Mouse (Mus musculus) mesoderm, embryonic 11.5 days (tissue): ENCODE measurements around the gene Ttc28.
A peak's percentile ranks its signal among the peaks of the same experiment; 100 is the strongest.

Experiments used
- DNase-seq: peaks from one replicate; pipeline ENCODE4 v3.0.0-alpha.2; 2012; ENCODE audit warnings: low read depth, low spot score

Gene Ttc28

DNA sequence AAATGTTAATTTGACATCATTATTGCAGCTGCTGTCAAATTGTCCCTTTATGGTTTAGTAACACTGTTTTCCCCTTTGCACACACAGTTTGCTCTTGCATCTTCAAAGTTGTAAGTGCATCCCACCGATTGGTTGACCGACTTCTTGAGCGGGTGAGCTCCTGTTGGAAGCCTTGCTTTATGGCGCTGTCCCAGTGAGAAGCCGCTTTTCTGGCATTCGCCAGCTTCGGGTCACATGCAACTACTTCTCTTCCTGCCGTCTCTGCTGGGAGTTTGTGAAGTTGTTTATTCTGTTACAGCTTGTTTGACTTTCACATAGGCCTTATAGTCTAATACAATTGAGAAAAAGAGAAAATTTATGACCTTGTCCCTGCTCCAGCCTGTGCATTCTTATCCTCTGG lies 250.5 kb downstream of the Ttc28 start:
- DNase-seq = no peak

DNA sequence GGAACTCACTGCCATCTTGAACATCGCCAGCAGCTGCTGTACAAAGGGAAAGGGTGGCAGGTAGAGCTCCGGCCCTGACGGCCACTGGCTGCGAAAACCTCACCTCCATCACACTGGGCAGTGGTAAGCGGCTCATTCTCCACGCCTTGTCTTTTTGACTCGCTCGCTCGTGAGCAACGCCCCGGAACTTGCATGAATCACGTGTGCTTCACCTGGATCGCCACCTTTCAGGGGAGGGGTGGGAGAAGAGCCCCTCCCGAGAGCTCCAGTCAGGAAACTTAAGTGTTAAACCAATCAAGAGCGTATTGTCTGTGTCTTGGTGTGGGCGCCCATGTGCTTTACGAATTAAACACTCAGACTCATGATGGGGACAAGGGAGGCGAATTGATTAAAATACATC lies 252.0 kb downstream of the Ttc28 start:
- no peak for DNase-seq

DNA sequence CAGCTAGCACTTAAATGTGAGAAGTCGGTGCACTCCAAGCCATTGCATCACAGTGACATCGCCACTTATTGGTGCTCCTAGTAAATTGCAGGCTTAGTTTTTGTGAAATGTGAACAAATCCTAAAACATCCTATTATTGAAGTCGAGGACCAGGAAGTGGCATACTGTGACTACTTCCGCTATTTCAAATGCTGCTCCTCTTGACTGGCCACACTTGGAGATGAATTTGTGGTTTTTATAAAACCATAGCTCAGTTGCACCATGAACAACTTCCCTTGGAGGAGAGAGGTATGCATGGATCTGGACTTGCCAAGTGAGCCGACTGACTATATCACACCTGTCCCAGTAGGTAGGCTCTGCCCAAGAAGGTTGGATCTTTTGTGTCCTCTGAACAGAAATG lies 253.5 kb downstream of the Ttc28 start:
- no peak for DNase-seq

DNA sequence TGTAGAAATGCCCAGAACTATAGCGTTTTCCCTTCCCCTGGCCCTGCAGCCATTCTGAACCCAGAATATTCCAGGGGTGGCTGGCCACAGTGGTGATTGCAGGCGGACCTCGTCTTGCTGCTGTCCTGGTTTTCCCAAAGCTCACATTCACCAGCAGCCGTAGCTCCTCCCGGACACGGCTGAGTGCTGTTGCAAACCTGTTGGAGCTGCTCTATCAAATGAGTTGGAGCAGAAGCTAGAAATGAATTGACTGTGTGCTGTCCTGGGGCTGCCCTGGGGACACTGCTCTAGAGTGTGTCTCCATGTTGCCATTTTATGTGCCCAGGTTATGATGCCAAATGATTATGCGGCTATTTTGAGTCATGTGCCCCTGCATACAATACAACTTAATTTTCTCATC lies 254.2 kb downstream of the Ttc28 start:
- DNase-seq = no peak

DNA sequence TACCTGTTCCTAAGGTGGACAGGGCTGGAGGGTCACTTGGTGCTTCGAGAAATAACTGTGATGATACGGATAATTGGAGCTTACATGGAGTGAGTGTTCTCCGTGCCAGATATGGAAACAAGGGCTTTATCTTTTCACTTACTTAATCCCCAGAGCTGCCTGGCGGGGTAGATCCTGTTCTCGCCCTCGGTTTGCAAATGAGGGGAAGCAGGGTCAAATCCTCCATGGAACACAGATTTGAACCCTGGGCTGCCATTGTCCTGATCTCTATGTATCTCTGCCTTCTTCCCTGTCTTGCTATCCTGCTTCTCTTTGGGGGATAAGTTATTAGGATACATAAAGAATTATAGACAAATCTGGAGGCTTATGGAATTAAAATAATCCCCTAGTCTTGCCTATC lies 257.7 kb downstream of the Ttc28 start:
- DNase-seq = no peak

DNA sequence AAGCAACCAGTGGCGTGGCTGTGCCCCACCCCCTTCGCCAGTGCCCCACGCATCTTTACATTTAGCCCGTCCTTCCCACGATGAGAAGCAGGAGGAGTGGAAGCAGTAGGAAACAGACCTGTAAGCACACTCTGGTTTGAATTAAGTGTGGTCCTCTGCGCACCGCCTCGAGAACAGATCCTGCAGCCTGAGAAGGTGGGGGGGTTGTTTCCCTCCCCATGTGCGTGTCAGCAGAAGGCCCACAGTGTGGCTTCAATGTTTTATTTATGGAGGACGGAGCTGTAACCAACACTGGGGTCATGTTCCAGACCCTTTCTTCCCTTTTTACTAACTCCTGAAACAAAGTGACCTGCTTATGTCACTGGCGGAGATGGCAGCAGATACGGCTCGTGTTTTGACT lies 258.1 kb downstream of the Ttc28 start:
- DNase-seq = peak; percentile 69

DNA sequence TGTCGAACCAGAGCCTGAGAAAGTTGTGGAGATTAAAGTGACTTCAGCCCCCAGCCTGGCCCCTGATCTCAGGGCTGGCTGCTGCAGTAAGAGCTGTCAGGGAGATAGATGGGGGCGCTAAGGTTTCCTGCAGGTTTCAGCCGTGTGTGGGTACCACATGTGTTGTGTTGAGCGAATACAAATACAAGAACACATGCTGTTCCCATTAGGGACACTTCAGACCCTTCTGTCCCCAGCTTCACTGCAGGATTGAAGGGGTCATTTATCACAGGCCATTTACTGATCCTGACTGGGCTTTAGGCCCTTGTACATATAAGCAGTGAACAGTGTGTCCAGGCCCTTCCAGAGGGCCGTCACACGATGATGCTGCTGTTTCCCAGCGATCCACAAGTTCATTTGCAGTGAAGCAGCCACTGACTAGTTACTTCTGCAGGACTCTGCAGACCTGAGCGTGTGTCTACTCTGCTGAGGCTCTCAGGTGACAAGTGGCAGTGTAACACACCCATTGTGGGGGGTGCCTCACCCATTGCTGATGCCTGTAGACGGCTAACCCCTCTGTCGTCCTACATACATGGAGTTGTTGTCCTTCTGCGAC lies 258.7 kb downstream of the Ttc28 start:
- peak; percentile 86 for DNase-seq

DNA sequence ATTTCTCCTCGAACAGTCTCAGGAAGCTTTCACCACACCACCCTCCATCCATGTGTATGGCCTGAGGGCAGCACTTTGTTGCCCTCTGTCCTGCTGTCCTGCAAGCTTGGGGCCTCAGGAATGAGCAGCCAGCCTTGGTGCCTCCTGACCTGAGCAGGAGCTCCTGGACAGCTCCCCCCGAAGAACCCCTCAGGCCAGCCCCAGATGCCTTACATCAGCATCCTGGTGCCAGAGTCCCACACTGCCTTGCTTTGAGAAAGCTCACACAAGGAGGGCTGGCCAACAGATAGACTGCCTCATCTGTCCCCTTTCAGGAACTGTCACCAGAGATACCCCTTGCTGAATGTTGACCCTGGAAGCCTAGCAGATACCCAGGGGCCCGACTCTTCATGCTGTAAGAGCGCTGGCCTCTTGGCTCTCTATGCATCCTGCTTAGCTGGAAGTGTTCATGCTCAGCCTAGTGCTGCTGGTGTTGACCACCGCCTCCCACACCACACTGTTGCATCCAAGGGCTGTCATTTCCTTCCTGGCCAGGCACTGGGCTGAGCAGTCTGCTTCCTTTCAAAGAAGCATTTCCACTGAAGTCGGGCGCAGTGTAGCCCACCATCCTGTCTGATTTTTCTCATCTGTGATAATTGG lies 259.4 kb downstream of the Ttc28 start:
- no peak for DNase-seq

DNA sequence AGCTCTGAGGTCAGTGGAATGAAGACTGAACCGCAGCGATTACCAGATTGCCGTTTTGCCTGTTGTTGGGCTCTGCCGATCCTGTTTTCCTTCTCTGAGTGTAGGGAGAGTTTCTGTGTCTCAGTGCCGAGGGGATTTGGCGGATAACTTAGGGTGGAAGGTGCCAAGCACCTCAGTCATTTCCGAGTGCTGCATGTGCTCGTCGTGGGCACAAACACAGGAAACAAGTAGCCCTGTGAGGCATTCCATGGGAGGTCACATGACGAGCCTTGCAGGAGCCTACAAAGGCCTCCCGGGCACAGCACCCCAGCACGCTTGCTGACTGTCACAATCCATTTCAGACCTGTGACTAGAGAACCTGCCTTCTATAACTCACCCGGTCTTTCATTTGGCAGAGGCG lies 260.0 kb downstream of the Ttc28 start:
- DNase-seq = no peak

DNA sequence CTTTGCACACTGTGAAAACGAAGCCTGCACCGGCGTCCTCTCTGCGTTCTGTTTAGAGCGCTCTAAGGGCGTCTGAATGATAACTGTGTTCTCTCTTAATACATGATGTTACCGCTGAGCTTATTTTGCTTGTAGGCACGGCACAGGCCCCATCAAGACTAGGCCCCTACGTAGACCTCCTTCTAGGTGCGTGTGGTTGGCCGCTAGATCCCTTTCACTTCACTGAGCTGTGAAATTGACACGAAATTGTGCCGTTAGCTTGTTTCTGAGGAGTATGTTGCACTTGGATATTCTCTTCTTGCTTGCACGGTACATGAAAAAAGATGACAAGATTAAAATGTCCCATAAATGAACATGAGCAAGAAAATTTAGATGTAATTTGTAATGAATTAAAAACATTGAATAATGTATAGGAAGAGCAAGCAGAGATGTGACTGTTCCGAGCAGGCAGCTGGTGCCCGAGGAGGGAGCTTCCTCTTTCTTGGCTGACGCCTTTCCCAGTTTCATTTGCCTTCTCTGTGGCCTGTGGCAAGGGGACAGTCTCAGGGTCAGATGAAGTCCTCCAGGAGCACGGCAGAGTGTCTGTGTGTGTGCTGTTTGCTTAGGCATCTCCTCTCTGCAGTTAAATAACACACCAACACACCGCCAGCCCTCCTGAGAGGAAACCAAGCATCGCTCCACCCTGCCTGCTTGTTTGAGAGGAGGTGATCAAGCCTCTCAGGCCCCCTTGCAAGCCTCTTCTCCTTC lies 261.7 kb downstream of the Ttc28 start:
- no peak for DNase-seq

DNA sequence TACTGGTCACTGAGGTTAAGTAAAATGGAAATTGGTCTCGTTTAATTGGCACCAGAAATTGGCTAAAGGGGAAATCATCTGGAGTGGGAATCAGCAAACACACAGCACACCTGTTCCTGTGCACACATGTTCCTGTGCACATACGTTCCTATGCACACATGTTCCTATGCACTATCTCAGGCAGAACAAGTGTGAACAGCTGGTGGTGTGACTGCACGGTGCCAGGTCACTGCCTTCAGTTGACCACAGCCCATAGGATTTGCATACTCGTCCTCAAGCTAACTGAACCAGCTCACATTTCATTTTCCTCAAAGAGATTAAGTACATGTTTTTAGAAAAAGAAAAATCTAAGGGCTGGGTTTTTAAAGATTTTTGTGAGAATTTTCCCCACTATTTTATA lies 263.2 kb downstream of the Ttc28 start:
- DNase-seq = no peak

DNA sequence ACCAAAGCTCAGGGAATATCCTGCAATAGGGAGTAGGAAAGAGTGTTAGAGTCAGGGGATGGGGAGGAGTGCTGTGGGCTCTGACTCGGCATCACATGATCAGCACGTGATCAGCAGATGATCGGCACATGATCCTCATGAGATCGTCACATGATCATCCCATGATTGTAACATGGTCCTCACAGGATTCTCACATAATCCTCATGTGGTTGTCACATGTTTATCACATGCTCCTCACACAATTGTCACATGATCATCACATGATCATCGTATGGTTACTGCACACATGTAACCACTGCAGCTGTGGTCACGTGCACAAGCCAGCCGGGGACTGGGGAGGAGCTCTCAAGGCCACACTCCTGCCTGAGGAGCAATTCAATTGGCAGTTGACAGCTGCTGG lies 264.8 kb downstream of the Ttc28 start:
- DNase-seq = no peak

DNA sequence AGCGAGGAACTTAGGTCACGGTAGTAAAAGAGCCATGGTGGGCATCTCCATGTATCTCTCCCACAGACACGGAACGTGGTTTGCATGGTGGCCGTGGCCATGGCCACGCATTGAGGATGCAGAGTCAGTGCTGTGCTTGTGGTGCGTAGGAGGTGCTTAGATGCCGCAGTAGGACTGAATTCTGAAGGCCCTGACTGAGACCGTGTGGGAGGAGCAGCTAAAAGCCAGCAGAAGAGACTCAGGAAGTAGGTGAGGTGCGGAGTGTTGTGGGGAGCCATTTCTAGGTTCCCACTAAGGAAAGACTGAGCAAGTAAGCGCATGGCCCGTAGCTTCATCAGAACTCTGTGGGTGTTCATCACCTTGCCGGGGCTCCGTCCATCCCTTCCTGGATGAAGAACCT lies 271.0 kb downstream of the Ttc28 start:
- no peak for DNase-seq

DNA sequence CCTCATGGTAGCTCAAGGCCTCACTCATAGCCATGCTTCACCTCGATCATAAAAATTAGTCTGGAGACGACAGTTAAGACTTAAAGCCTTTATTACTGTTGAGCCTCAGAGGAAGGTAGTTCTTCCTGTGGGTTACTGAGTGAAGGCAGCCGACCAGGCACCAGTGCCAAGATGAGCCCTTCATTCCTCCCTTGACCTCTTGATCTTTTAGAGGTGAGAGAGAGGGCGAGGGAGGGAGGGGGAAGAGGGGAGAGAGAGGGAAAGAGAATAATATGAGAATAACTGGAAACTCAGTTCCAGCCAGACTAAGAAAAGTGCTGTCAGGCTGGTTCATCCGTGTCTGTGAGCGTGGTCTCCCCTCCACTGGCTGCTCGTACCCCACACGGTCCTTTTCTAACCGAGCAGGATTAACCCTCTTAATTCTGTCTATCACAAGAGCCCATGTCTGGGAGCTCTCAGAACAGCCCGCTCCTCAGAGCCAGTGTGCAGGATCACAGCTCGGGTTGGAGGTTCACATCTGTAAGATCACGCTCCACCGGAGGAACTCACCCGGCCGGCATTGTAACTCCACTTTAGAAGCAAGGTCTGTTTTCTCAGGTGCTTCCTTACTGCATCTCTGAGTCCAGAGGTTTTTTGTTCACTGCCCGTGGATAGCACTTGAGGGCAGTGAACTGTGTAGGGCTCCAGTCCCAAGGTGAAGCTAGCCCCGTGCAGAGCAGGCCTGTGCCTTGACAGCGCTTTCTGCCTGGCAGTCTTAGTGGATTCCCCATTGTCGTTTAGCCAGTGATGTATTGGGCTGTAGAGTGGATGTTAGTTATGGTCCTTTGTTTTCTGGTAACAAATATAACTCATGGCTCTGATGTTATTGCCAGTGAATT lies 272.5 kb downstream of the Ttc28 start:
- DNase-seq = no peak

DNA sequence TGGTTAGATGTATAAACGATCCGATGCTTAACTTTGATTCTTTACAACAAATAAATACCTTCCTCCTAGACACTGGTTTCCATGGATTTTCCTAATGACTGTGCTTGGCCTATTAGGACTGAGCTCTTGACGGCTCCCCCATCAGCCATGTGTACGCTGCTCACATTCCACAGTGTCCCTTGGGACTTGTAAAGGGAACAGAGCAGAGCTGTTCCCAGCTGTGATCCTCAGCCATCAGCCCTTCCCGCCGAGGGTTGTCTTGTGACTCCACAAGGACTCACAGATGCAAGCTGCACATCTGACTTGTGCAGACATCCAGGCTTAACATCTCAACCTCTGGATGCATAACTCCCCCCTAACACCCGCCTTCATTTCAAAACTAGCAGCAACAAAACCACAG lies 275.0 kb downstream of the Ttc28 start:
- DNase-seq = peak; percentile 89

DNA sequence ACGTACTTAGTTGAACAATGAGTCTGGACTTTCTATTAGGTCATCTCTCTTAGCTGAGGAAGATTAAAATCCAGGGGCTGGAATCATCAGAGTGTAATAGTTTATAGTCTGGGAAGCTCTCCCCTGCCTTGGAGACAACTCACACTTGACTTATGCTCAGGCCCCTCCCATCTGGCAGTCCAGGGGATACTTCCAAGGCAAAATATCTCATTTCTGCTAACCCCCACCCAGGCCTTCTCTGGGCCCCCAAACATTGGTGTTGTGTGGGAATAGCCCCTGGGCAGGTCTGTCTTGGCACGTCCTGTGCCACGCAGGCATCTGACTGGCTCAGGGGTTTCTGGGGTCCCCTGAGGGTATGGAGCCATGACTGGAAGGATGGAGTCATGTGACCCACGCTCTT lies 275.7 kb downstream of the Ttc28 start:
- DNase-seq = no peak

DNA sequence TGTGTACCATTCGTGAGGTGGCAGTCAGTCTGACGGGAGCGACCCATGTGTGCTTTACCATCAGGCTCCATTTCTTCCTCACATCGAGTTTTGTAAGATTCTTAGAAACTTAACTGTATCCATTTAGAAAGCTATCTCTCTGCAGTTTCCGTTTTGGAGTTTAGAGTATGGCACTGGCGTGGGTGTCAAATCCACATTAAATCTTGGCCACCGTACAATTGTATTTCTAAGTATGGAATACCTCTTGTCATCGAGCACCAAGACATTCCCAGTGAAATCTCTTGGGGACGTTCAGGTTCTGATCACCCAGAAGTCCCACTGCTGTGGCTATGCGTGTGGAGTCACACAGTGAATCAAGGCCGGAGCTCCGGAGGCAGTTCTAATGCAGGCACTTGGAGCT lies 276.3 kb downstream of the Ttc28 start:
- DNase-seq = no peak

DNA sequence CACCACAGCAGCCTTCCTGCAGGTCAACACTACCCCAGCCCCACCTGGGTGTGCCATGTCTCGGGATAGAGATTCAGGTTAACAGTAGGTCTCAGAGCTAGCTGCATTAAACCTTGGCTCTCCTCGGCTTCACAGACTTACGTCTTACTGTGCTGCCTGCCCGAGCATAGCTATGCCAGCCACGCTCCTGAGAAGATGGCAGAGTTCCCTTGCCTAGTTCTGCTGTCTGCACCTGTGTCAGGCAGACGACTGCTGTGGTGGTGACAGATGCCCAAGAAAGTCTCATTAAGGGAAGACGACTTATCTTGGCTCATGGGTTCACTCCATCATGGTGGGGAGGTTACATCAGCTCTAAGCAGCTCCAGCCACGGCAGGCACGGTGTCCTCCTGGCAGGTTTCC lies 278.7 kb downstream of the Ttc28 start:
- DNase-seq = no peak

DNA sequence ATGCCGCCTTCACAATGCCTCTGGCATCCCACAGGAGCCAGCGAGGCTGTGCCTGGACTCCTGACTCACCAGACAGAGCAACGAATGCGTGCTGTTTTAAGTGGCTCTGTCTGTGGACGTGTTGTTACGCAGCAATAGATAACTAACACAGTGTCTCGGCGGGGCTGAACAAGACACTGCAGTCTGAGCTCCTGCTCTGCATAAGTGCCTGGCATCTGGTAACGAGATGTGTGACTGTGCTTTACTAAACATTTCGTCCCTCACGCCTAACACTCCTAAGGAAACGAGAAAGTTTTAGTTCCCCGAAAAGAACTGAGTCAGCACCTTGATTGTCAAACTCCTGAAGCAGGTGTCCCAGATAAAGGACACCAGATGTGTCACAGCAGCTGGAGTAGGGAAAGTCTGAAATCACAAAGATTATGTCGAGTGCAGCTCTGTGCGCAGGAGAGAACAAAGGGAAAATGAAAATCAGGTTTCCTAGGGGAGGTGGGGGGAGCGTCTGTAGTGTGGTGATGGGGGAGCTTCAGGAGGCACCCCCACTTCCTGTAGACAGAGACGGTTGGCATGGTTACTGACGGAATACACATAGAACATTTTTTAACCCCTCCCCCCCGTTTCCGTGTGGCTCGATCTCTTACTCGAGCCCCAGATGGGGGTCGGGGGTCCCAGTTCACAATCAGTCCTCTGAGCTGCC lies 280.2 kb downstream of the Ttc28 start:
- no peak for DNase-seq

DNA sequence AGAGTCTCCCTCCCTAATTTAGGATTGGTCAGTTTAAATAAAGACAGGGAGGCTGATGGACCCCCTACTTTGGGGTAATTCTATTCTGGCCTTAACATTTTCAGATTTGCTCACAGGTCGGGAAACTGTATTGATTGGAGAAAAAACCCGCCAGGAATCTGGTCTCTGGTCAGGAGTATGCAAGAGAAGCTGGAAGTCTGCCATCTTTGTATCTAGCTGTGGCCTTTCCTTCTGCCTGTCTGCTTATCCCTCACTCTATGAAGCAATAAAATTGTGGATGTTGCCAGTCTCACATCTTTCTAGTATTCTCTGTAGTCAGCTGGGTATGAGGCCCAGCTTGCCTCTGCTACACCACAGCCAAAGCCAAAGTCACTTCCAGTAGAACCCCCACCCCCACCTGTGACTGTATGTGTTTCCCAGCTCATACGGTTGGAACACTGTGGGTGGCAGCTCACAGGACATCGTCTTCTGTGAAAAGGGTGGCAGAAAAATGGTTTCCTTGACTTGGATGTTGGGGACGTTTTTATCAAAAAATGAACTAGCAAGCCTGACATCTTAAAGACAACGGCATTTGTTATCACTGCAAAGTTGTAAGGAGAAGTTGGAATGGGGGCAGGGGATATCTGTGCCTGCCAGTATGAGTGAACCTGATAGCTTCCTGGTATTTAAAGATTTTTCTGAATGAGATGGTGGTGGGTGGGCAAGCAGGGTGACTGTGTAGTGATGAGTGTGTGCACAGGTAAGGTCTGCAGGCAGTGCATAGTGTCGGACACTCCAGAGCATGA lies 281.7 kb downstream of the Ttc28 start:
- no peak for DNase-seq

DNA sequence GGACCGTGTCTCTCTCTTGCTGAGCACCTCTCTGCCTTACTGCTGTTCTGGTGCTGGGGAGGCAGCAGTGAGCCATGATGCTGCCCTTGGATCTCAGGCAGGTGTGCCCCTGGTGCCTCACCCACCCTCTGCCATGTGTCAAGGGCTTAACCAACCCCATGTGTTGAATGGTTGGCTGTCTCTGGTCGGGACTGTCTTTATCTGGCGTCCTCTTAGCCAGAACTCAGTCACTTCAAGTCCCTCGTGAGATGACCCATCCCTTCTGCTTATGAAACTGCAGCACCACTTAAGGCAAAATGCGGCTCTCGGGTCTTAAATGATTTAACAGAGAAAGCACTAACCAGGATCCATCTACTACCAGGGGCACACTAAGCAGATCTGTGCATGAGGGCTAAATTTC lies 283.3 kb downstream of the Ttc28 start:
- no peak for DNase-seq
